Mouse (Mus musculus) embryonic facial prominence, embryonic 15.5 days (tissue): Measurements from ENCODE around the gene Vmn1r157. TPM values are rescaled to one million over a fixed set of nuclear protein-coding genes. Genes with fewer than 3 reads are reported as not detected.
"Not testable (repeated sequence)": the region's sequence is repeated elsewhere in the genome, so short reads cannot be mapped to it uniquely, and the experiment has no call there.

Source experiments
- ATAC-seq: fragments of 200-750 bp; cut with Nextera tagmentation; 2 replicates; pipeline ENCODE4 v1.8.0; 2017; ENCODE audit warnings: low read depth, moderate TSS enrichment; ENCODE audit not compliant: insufficient number of reproducible peaks, low FRiP score, low TSS enrichment
- H3K27ac ChIP-seq: fragments of 300-500 bp; sonication (generic); replicated peaks from 2 replicates; pipeline ENCODE4 v1.5.1; 2015; ENCODE audit warnings: mild to moderate bottlenecking, inconsistent platforms
- H3K27me3 ChIP-seq: fragments of 300-500 bp; sonication (generic); 2 replicates; pipeline ENCODE4 v1.6.1; 2015; ENCODE audit warnings: inconsistent platforms
- H3K36me3 ChIP-seq: fragments of 300-500 bp; sonication (generic); 2 replicates; pipeline ENCODE4 v1.6.1; 2015; ENCODE audit warnings: mild to moderate bottlenecking, inconsistent platforms
- H3K4me1 ChIP-seq: fragments of 300-500 bp; sonication (generic); 2 replicates; pipeline ENCODE4 v1.6.1; 2015; ENCODE audit warnings: inconsistent platforms
- H3K4me2 ChIP-seq: fragments of 300-500 bp; sonication (generic); replicated peaks from 2 replicates; pipeline ENCODE4 v1.6.1; 2015; ENCODE audit warnings: mild to moderate bottlenecking, inconsistent platforms
- H3K4me3 ChIP-seq: fragments of 300-500 bp; sonication (generic); replicated peaks from 2 replicates; pipeline ENCODE4 v1.5.1; 2015; ENCODE audit warnings: mild to moderate bottlenecking, inconsistent platforms
- H3K9ac ChIP-seq: fragments of 300-500 bp; sonication (generic); 2 replicates; pipeline ENCODE4 v1.6.1; 2015; ENCODE audit warnings: inconsistent platforms
- H3K9me3 ChIP-seq: fragments of 300-500 bp; sonication (generic); replicated peaks from 2 replicates; pipeline ENCODE4 v1.6.1; 2016; ENCODE audit warnings: inconsistent platforms
- WGBS: fragments of 180-500 bp; shearing (Covaris S2); methylation state at CpG from one replicate; pipeline ENCODE4 v1.1.7; 2015; 5-methylcytosine and 5-hydroxymethylcytosine counted together
- polyA plus RNA-seq: library from polyadenylated mRNA; unstranded; fragments of >200 nt; fragmentation: Nextera tagmentation; extraction: Ambion mirVana; gene quantifications from 2 replicates; pipeline ENCODE4 v1.2.1, GENCODE M21; 2015

Vmn1r157 gene
- polyA plus RNA-seq: not detected in 2 replicates

GRCm38 (mm10) chr7:22761397-22761796 is at the start of gene Vmn1r157:
Gene Vmn1r157 (plus strand): TSS chr7:22761697.
- WGBS: 25% methylated on average over 2 of the region's 3 CpGs
- ATAC-seq, H3K9ac ChIP-seq: not testable (repeated sequence)

GRCm38 (mm10) chr7:22719610-22720009 is 41.9 kb upstream of the Vmn1r157 start, which contains the start of gene Gm4567:
Gene Gm4567 (minus strand): TSS chr7:22719710.
- H3K9me3 ChIP-seq, H3K4me1 ChIP-seq, H3K27me3 ChIP-seq, H3K4me2 ChIP-seq, H3K9ac ChIP-seq, H3K36me3 ChIP-seq, H3K27ac ChIP-seq, H3K4me3 ChIP-seq, ATAC-seq: not testable (repeated sequence)
- WGBS: no CpG with 5 or more reads among the region's 1 CpGs

More at GRCm38 (mm10) chr7:22761397-22761796, at the start of gene Vmn1r157:
- H3K36me3 ChIP-seq, H3K4me1 ChIP-seq, H3K27me3 ChIP-seq, H3K27ac ChIP-seq, H3K4me3 ChIP-seq, H3K4me2 ChIP-seq, H3K9me3 ChIP-seq: not testable (repeated sequence)

GRCm38 (mm10) chr7:22775981-22776380 is 14.5 kb downstream of the Vmn1r157 start:
- WGBS: 90% methylated on average over 7 of the region's 11 CpGs
- not testable (repeated sequence) for H3K9ac ChIP-seq, H3K27ac ChIP-seq, H3K4me3 ChIP-seq, H3K27me3 ChIP-seq, H3K9me3 ChIP-seq, H3K4me1 ChIP-seq, ATAC-seq, H3K4me2 ChIP-seq, H3K36me3 ChIP-seq

GRCm38 (mm10) chr7:22790682-22791081 is 29.2 kb downstream of the Vmn1r157 start, which contains the start of gene Vmn1r158:
Gene Vmn1r158 (minus strand): TSS chr7:22790782.
- H3K9ac ChIP-seq, H3K4me1 ChIP-seq, H3K36me3 ChIP-seq, H3K9me3 ChIP-seq, ATAC-seq, H3K4me2 ChIP-seq, H3K4me3 ChIP-seq, H3K27ac ChIP-seq, H3K27me3 ChIP-seq: not testable (repeated sequence)
- 44% methylated on average over 2 of the region's 2 CpGs for WGBS

Other genes starting within 250 kb of the Vmn1r157 start
- not detected in 2 replicates for gene Vmn1r152, start 238.7 kb upstream of the Vmn1r157 start, polyA plus RNA-seq
- not detected in 2 replicates for gene Gm8677, start 226.8 kb upstream of the Vmn1r157 start, polyA plus RNA-seq
- not detected in 2 replicates for gene Gm4201, start 196.4 kb upstream of the Vmn1r157 start, polyA plus RNA-seq
- not detected in 2 replicates for gene Gm4565, start 173.6 kb upstream of the Vmn1r157 start, polyA plus RNA-seq
- not detected in 2 replicates for gene Vmn1r155, start 103.7 kb upstream of the Vmn1r157 start, polyA plus RNA-seq
- gene Gm8693, start 69.4 kb upstream of the Vmn1r157 start, polyA plus RNA-seq: not detected in 2 replicates
- not detected in 2 replicates for gene Gm4567, start 42.0 kb upstream of the Vmn1r157 start, polyA plus RNA-seq
- not detected in 2 replicates for gene Vmn1r158, start 29.1 kb downstream of the Vmn1r157 start, polyA plus RNA-seq
- not detected in 2 replicates for gene Vmn1r159, start 81.9 kb downstream of the Vmn1r157 start, polyA plus RNA-seq
- gene Vmn1r160, start 109.5 kb downstream of the Vmn1r157 start, polyA plus RNA-seq: not detected in 2 replicates
- not detected in 2 replicates for gene Gm4214, start 223.0 kb downstream of the Vmn1r157 start, polyA plus RNA-seq